Mouse (Mus musculus) CH12.LX (cell line): ENCODE results near the gene Kat2b.
"Not testable (repeated sequence)": the region's sequence is repeated elsewhere in the genome, so short reads cannot be mapped to it uniquely, and the experiment has no call there.

ENCODE experiments used
- BHLHE40 ChIP-seq: IDR thresholded peaks from 2 replicates; pipeline ENCODE4 v1.6.1; 2011; ENCODE audit warnings: mild to moderate bottlenecking, low read depth, low read length, improper control_type of control experiment
- CTCF ChIP-seq, 2 experiments: IDR thresholded peaks in 1 of 2; conservative IDR thresholded peaks in 1 of 2; 2 replicates each; pipeline ENCODE4 v1.5.1; 2011 to 2012; ENCODE audit warnings: low read depth in 2 of 2, low read length in 2 of 2, improper control_type of control experiment in 1 of 2, inconsistent platforms in 1 of 2, mild to moderate bottlenecking in 1 of 2, moderate library complexity in 1 of 2
- ETS1 ChIP-seq: conservative IDR thresholded peaks from 2 replicates; pipeline ENCODE4 v1.6.1; 2012; ENCODE audit warnings: low read depth, mild to moderate bottlenecking, inconsistent platforms, low read length, improper control_type of control experiment, moderate library complexity
- HCFC1 ChIP-seq: IDR thresholded peaks from 2 replicates; pipeline ENCODE4 v1.6.1; 2012; ENCODE audit warnings: low read depth, mild to moderate bottlenecking, inconsistent platforms, low read length, improper control_type of control experiment
- KAT2A ChIP-seq: IDR thresholded peaks from 2 replicates; pipeline ENCODE4 v1.6.1; 2012; ENCODE audit warnings: low read length, improper control_type of control experiment, inconsistent platforms; ENCODE audit not compliant: insufficient replicate concordance
- MAX ChIP-seq: IDR thresholded peaks from 2 replicates; pipeline ENCODE4 v1.6.1; 2011; ENCODE audit warnings: low read length, improper control_type of control experiment
- NRF1 ChIP-seq: IDR thresholded peaks from 2 replicates; pipeline ENCODE4 v1.6.1; 2014; ENCODE audit warnings: low read depth, mild to moderate bottlenecking, inconsistent platforms, low read length, improper control_type of control experiment, moderate library complexity
- POLR2A ChIP-seq: IDR thresholded peaks from 2 replicates; pipeline ENCODE4 v1.6.1; 2011; ENCODE audit warnings: low read depth, mild to moderate bottlenecking, improper control_type of control experiment, low read length
- SIN3A ChIP-seq: IDR thresholded peaks from 2 replicates; pipeline ENCODE4 v1.6.1; 2012; ENCODE audit warnings: low read length, improper control_type of control experiment, inconsistent platforms
- ZC3H11A ChIP-seq: IDR thresholded peaks from 2 replicates; pipeline ENCODE4 v1.6.1; 2012; ENCODE audit warnings: low read depth, mild to moderate bottlenecking, inconsistent platforms, low read length, improper control_type of control experiment
- ZKSCAN1 ChIP-seq: IDR thresholded peaks from 2 replicates; pipeline ENCODE4 v1.6.1; 2012; ENCODE audit warnings: low read depth, inconsistent platforms, low read length, improper control_type of control experiment, borderline replicate concordance

GRCm38 (mm10) chr17:53570932-53571331, 4.3 kb downstream of the Kat2b start:
- not testable (repeated sequence) for TF ChIP-seq ZKSCAN1; ETS1; MAX; ZC3H11A; HCFC1; CTCF (conservative IDR thresholded peaks at IDR 0.05 in 1 of 2, IDR thresholded peaks at IDR 0.05 in 1 of 2; ENCODE audit: low read depth in 2 of 2, low read length in 2 of 2); POLR2A; NRF1; BHLHE40; KAT2A; SIN3A
